Mouse (Mus musculus): ENCODE results near the gene Riox1.

Gene Riox1

DNA sequence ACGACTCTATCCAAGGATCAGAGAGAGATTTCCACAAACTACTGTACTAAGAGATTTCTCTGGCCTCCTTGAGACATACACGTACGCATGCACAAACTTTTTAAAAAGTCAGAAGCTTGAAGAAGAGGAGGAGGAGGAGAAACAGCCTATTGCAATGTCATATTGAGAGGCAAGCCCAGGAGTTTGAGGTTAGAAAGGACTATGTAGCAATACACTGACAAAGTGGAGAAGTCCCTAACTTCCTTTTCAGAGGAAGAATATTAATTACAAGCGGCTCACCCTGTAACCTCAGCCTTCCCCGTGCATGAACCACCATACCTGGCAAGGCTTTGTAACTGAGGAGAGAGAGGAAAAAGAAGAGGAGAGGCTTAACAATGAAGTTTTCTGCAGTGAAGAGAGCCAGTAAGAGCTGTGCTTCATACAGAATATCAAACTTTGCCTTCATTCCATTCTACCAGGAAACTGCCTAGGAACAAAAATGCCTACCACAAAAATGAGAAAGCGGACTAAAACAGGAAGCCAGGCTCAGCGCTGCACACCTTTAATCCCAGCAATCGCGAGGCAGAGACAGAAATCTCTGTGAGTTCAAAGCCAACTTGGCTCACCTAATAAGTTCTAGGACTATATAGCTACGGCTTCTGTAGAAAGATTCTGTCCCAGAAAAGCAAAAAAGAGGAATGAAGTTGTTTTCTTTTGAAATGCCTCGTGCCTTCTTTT is 474 bp upstream of the Riox1 start:
- WGBS, result 26% methylated on average over 11 of the region's 11 CpGs

- WGBS, result 1% methylated on average over 116 of the region's 116 CpGs
Observed at GRCm38 (mm10) chr12:83950840-83951701, 663 bp downstream of the Riox1 start.

DNA sequence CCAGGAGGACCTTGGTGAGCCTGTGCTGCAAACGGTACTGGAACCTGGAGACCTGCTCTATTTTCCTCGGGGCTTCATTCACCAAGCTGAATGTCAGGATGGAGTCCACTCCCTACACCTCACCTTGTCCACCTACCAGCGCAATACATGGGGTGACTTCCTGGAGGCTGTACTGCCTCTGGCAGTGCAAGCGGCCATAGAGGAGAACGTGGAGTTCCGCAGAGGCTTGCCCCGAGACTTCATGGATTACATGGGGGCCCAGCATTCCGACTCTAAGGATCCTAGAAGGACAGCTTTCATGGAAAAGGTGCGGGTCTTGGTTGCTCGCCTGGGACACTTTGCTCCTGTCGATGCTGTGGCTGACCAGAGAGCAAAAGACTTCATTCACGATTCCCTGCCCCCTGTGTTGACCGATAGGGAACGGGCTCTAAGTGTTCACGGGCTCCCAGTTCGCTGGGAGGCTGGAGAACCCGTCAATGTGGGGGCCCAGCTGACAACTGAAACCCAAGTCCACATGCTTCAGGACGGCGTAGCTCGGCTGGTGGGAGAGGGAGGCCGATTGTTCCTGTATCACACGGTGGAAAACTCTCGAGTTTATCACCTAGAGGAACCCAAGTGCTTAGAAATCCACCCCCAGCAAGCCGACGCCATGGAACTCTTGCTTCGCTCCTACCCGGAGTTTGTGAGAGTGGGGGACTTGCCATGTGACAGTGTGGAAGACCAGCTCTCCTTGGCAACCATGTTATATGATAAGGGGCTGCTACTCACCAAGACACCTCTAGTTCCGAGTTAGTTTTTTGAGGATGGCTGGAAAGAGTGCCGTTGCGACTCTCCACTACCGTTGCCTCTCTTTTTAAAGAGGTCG is 1.5 kb downstream of the Riox1 start:
- WGBS, result 71% methylated on average over 32 of the region's 32 CpGs

- WGBS, result 91% methylated on average over 9 of the region's 9 CpGs
Observed at GRCm38 (mm10) chr12:83958278-83958677, 7.9 kb downstream of the Riox1 start.

DNA sequence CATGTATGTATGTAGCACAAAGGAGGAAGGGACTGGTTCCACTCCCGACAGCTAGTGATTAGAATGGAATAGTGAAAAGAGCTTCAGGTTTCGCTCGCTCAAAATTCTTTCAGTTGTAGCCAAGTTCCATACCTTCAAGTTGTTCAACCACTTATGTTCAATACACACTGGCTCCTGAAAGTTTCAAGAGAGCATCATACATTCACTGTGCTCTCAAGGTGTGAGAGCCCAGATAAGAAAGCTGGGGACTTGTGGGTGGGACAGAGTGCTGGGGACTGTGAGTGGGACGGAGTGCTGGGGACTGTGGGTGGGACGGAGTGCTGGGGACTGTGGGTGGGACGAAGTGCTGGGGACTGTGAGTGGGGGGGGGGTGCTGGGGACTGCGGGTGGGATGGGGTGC is 14.8 kb downstream of the Riox1 start:
- 86% methylated on average over 7 of the region's 7 CpGs for WGBS

GRCm38 (mm10) chr12:83972117-83972516 is 21.7 kb downstream of the Riox1 start:
- 78% methylated on average over 2 of the region's 2 CpGs for WGBS

DNA sequence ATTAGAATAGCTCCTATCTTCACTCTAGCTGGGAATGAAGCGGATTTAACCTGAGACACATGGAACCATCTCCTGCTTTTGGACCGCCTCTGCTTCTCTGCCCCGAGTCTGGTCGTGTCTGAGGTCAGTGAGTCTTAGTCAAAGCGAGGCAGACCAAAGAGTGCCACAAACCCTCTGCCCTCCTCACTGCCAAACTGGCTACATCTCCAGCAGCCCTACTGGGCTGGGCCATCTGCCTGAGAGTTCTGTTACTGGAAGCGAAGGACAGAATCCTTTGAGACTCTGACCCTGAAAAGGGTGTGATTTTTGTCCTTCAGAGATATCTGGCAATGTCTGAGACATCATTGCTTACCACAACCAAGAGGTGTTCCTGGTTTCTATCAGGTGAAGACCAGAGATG is 28.5 kb downstream of the Riox1 start:
- WGBS, result 87% methylated on average over 6 of the region's 6 CpGs

DNA sequence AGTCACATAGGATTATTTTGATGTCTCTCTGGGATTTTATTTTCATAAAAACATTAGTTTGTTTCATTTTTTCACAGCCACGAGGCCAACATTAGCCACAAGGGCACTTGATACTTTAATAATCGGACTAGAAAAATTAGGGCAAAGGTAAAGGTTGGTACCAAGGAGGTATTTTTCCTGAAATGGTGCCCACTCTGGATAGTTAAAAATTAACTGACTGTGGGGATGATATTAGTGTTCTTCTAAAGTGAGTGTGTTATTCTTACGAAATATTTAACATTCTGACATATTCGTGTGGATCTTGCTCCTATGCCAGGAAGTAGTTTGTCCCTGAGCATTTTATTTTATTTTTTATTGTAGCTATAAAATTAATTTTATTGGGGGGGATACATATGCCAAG is 31.2 kb downstream of the Riox1 start:
- 96% methylated on average over 4 of the region's 4 CpGs for WGBS

DNA sequence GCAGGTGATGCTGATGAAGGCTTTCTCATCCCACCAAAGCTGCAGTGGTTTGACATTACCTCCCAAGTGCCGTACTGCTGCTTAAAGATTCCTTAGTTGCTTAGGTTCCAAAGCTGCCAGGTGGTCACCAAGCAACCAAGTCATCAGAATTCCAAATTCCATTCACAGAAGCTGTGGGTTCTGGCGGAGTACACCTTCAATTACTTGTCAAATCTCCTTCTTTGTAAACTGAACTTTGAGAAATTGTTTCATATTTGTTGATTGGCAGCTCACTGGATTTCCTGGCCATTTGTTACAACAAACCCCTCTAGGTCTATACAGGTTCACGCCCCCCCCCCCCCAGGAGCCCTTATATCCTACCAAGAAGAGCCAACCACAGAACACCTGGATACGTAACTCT is 34.3 kb downstream of the Riox1 start, which contains the start of gene Heatr4:
TSS of gene Heatr4 (minus strand) at position 101 of the 400 bp plus-strand sequence.
- 77% methylated on average over 4 of the region's 4 CpGs for WGBS

DNA sequence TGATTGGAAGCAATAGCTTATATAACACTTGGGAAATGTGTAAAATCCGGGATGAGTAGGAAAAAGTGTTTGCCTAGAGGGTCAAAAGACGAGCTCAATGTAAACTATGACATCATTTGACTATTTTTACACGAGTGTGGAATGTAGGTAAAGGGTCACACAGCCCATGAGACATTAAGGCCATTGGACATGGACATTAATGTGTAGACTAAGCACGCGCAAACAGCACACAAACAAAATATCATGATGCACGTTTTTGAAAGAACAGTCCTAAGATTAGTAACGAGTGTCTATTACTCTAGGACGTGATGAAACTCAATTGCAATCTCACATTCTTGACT is 36.8 kb downstream of the Riox1 start:
- WGBS, result 22% methylated on average over 8 of the region's 8 CpGs

DNA sequence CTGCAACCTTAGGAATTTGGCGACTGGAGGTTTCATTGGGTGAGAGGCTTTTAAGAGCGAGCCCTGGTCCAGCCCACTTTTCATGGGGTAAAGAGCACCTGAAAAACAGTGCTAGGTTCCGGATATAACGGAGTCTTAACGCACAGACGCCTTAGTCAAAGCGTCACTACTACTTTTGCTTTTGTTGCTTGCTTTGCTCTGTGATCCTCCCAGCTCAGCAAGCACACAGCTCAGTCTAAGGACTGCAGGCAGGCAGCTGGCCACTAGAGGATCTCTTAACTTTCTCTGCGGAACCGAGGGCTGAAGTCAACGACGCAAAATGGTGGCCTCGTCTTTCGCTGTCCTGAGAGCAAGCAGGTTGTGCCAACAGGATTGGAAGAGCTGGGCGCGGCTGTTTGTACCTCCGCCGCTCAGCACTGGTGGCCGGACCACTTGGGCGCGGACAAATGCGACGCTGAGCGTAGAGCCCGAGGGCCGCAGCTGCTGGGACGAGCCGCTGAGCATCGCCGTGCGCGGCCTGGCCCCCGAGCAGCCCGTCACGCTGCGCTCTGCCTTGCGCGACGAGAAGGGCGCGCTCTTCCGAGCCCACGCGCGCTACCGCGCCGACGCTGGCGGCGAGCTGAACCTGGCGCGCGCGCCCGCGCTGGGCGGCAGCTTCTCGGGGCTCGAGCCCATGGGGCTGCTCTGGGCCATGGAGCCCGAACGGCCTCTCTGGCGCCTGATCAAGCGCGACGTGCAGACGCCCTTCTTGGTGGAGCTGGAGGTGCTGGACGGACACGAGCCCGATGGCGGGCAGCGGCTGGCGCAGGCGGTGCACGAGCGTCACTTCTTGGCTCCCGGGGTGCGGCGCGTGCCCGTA is 37.4 kb downstream of the Riox1 start, which contains the start of gene Acot2:
TSS of gene Acot2 (plus strand) at position 279 of the 859 bp plus-strand sequence.
- WGBS, result under 1% methylated on average over 80 of the region's 80 CpGs

- 53% methylated on average over 4 of the region's 4 CpGs for WGBS
Observed at GRCm38 (mm10) chr12:83988483-83988882, 38.1 kb downstream of the Riox1 start.

DNA sequence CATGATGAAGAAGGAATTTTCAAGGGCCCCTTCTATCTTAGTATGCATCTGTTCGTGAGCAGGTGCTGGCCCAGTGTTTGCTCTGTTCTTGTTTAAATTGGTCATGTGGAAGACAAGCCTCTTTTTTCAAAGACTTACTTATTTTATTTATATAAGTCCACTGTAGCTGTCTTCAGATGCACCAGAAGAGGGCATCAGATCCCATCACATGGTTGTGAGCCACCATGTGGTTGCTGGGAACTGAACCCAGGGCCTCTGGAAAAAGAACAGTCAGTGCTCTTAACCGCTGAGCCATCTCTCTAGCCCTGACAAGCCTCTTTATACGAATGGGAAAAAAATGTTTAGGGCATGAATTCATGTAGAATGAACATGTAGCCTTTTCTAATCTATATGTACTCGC is 39.0 kb downstream of the Riox1 start:
- 96% methylated on average over 4 of the region's 4 CpGs for WGBS

DNA sequence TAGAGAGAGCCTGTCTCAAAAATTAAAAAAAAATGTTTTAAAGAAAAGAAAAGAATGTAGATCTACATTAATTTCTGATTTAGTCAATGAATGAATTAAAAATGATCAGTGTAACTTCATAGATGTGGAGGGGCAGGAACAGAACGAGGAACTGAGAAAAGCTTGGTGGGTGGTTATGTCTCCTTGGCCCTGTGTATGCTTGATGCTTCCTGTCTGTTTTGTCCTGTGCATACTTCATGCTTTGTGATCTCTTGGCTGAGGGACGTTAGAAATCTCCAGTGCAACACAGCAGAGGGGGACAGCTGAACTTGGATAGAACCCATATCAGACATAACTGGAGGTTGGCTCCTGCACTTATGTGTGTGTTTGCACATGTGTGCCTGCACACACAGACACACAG is 46.8 kb downstream of the Riox1 start:
- 52% methylated on average over 2 of the region's 2 CpGs for WGBS

DNA sequence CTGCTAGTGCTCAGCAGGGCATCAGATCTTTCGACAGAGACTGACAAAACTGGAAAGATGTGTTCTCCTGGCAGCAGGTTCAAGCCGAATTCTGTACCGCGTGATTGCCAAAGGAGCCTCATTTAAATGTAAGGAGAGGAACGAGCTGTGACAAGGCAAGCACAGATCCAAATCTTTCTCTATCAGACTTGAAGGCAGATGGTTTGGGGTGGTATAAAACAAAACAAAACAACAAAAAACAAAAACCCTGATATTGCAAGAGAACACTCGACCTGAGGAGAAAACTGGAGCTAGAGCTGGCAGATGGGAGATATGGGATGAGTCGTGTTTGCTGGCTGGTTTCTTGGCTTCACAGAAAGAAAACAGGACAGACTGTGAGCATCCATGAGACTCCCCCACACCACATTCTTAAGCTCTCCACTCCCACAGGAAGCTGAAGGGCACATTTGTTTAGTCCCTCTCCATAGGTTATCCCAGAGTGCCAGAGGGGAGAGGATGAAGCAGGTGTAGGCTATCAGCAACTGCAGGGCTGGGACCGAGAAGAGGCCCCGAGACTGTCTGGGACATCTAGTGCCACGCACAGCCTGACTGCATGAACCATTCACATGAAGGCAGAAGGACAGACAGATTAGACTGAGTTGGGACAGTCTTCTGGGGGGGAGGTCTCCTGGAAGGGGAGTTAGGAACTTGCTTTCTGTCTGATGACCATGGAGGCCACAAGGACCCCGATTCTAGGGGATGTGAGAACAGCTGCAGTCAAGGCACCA is 48.1 kb downstream of the Riox1 start:
- 38% methylated on average over 11 of the region's 11 CpGs for WGBS

- WGBS, result 59% methylated on average over 8 of the region's 8 CpGs
Observed at GRCm38 (mm10) chr12:83999237-83999636, 48.8 kb downstream of the Riox1 start.

DNA sequence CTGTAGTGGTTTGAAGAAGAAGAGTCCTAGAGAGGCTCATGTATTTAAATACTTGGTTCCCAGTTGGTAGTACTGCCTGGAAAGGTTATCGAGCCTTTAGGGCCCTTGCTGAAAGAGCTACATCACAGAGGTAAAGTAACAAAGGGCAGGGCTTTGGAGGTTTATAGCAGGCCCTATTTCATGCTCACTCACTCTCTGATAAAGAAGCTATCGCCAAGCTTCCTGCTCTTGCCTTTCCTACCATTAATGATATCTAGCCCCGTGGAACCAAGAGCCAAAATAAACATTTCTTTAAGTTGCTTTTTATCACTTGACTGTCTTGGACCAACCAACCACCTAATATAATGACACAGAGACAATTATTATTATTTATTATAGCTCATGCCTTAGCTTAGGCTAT is 50.0 kb downstream of the Riox1 start:
- 94% methylated on average over 3 of the region's 3 CpGs for WGBS
